Mouse (Mus musculus) liver, embryonic 14.5 days (tissue): ENCODE measurements around the gene Capn7. TPM values are rescaled to one million over a fixed set of nuclear protein-coding genes. Genes with fewer than 3 reads are reported as not detected.

Experiments used
- ATAC-seq: fragments of 200-750 bp; cut with Nextera tagmentation; 2 replicates; pipeline ENCODE4 v1.8.0; 2017; ENCODE audit warnings: moderate number of reproducible peaks, mild to moderate bottlenecking, moderate library complexity; ENCODE audit not compliant: insufficient read depth
- DNase-seq, 3 experiments: peaks; one replicate each; pipeline ENCODE4 v3.0.0-alpha.2; 2012 to 2013; ENCODE audit warnings: low read depth in 3 of 3, low spot score in 3 of 3
- H3K27ac ChIP-seq: fragments of 300-500 bp; sonication (generic); 2 replicates; pipeline ENCODE4 v1.5.1; 2014; ENCODE audit warnings: moderate library complexity, mild to moderate bottlenecking, control low read depth, inconsistent platforms
- H3K27me3 ChIP-seq: fragments of 300-500 bp; sonication (generic); 2 replicates; pipeline ENCODE4 v1.6.1; 2014; ENCODE audit warnings: mild to moderate bottlenecking, low read length, moderate library complexity; ENCODE audit not compliant: control insufficient read depth, insufficient read depth
- H3K36me3 ChIP-seq: fragments of 300-500 bp; sonication (generic); replicated peaks from 2 replicates; pipeline ENCODE4 v1.6.1; 2014; ENCODE audit warnings: low read depth; ENCODE audit not compliant: control insufficient read depth, insufficient read depth
- H3K4me1 ChIP-seq, 2 experiments: fragments of 200-500 bp in 1 of 2; fragments of 300-500 bp in 1 of 2; sonication (generic) in 1 of 2; replicated peaks; 2 replicates each; pipeline ENCODE4 v1.6.1; 2012 to 2014; ENCODE audit warnings: antibody characterized with exemption in 1 of 2, inconsistent platforms in 1 of 2, low read length in 1 of 2; ENCODE audit not compliant: control insufficient read depth in 2 of 2, insufficient read depth in 2 of 2
- H3K4me2 ChIP-seq: fragments of 300-500 bp; sonication (generic); 2 replicates; pipeline ENCODE4 v1.6.1; 2014; ENCODE audit warnings: low read depth, mild to moderate bottlenecking, control low read depth, moderate library complexity
- H3K4me3 ChIP-seq, 2 experiments: fragments of 200-500 bp in 1 of 2; fragments of 300-500 bp in 1 of 2; sonication (generic) in 1 of 2; 2 replicates each; pipeline ENCODE4 v1.5.1; 2012 to 2014; ENCODE audit warnings: low read depth in 2 of 2, low read length in 2 of 2, mild to moderate bottlenecking in 2 of 2, control low read depth in 1 of 2, inconsistent platforms in 1 of 2, moderate library complexity in 1 of 2; ENCODE audit not compliant: insufficient read depth in 1 of 2
- H3K9ac ChIP-seq: fragments of 300-500 bp; sonication (generic); replicated peaks from 2 replicates; pipeline ENCODE4 v1.6.1; 2014; ENCODE audit warnings: mild to moderate bottlenecking, control low read depth, moderate library complexity
- H3K9me3 ChIP-seq: fragments of 300-500 bp; sonication (generic); 2 replicates; pipeline ENCODE4 v1.6.1; 2016; ENCODE audit warnings: low read length, mixed read lengths; ENCODE audit not compliant: control insufficient read depth
- CTCF ChIP-seq: IDR thresholded peaks from 2 replicates; pipeline ENCODE4 v1.5.1; 2016; ENCODE audit warnings: antibody characterized with exemption, low read depth, control low read depth
- EP300 ChIP-seq: IDR thresholded peaks from 2 replicates; pipeline ENCODE4 v1.6.1; 2016; ENCODE audit warnings: antibody characterized with exemption, low read depth
- WGBS: fragments of 180-500 bp; shearing (Covaris S2); extraction: QIAGEN DNeasy Blood & Tissue Kit; methylation state at CpG from one replicate; pipeline ENCODE4 v1.1.7; 2014; ENCODE audit not compliant: insufficient replicate concordance; 5-methylcytosine and 5-hydroxymethylcytosine counted together
- polyA plus RNA-seq, 2 experiments: library from polyadenylated mRNA; depleted of rRNA in 1 of 2; stranded (reverse) in 1 of 2; unstranded in 1 of 2; fragments of >200 nt; fragmentation: Nextera tagmentation in 1 of 2; extraction: Ambion mirVana in 1 of 2; gene quantifications; 2 replicates each; pipeline versions ENCODE4 v1.2.1 to v1.2.3; 2012 to 2014

Gene Capn7
- polyA plus RNA-seq, 2 experiments = 13.7 to 17.7 TPM

DNA sequence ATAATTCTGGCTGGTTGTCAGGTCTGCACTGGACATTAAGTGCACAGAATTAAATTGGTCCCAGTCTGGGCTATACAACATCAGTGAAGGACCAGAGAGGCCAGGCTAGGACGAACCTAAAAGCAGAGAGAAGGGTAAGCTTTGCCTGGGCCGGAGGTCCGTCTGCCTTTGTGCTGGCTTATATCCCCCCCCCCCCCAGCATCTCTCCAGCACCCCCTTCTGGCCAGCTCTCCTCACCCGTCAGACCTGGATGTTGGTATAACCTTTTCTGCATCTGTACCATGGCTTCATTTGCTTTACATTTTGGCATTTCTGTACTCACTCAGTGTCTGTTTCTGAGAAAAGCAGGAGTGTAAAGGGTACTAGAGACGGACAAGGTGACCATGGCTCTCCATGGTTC lies 10.9 kb upstream of the Capn7 start:
- no peak for DNase-seq
- peaks cover 0 to 12% of the 10 kb centered on the region in 2 experiments; a peak in 2 of 4 replicates for H3K4me1 ChIP-seq
- 38% methylated on average over 5 of the region's 5 CpGs for WGBS

GRCm38 (mm10) chr14:31326770-31327169 lies 9.7 kb upstream of the Capn7 start:
- no peak for ATAC-seq
- H3K36me3 ChIP-seq = no peaks in the 10 kb centered on the region
- no peak overlapping the region for H3K4me2 ChIP-seq
- no peaks in the 10 kb centered on the region for H3K27me3 ChIP-seq
- no peak for DNase-seq
- H3K9ac ChIP-seq = no peak overlapping the region
- WGBS = 70% methylated on average over 7 of the region's 7 CpGs
- H3K4me1 ChIP-seq = peaks cover 0 to 12% of the 10 kb centered on the region in 2 experiments; a peak in 2 of 4 replicates
- no peaks in the 10 kb centered on the region for H3K9me3 ChIP-seq
- H3K27ac ChIP-seq = no peak overlapping the region
- no peak for TF ChIP-seq EP300
- no peak overlapping the region for H3K4me3 ChIP-seq

More for the DNA sequence above, 10.9 kb upstream of the Capn7 start:
- Histone ChIP-seq H3K36me3 (no peaks in the 10 kb centered on the region), H3K4me2 (no peak overlapping the region), H3K9me3 (no peaks in the 10 kb centered on the region), H3K27me3 (no peaks in the 10 kb centered on the region), H3K9ac (no peak overlapping the region), H3K4me3 (no peak overlapping the region), H3K27ac (no peak overlapping the region)
- no peak for ATAC-seq
- no peak for TF ChIP-seq EP300
- peak; percentile 48 for TF ChIP-seq CTCF

- no peak overlapping the region for H3K27ac ChIP-seq
- no peak for ATAC-seq
- no peak overlapping the region for H3K4me2 ChIP-seq
- TF ChIP-seq EP300 = no peak
- no peak for TF ChIP-seq CTCF
- H3K9ac ChIP-seq = no peak overlapping the region
- no peaks in the 10 kb centered on the region for H3K36me3 ChIP-seq
- WGBS = 82% methylated on average over 1 of the region's 1 CpGs
- H3K4me3 ChIP-seq = no peak overlapping the region
- no peaks in the 10 kb centered on the region for H3K27me3 ChIP-seq
- DNase-seq = no peak
- peaks cover 0 to 12% of the 10 kb centered on the region in 2 experiments; a peak in 2 of 4 replicates for H3K4me1 ChIP-seq
- H3K9me3 ChIP-seq = no peaks in the 10 kb centered on the region
Measured at GRCm38 (mm10) chr14:31327196-31327595, 9.2 kb upstream of the Capn7 start.

DNA sequence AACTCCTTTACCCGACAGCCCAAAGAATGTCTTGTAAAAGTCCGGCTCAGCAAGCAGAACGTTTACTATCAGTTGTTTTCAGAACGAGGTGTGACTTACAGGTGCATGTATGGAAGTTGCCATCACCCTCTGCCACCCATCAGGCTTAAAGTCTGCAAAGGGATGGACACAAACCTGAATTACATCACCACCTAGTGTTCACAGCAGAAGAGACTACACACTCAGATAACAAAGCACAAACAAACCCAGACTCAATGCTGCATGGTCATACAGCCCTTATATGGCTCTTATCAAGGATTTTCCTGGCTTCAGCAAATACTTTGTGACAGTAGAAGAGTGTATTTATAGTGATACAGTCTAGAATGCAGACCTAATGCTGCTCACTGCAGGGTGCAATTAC lies 8.8 kb upstream of the Capn7 start:
- Histone ChIP-seq H3K27ac (no peak overlapping the region), H3K36me3 (no peaks in the 10 kb centered on the region), H3K4me1 (peaks cover 0 to 12% of the 10 kb centered on the region in 2 experiments; a peak in 2 of 4 replicates), H3K9me3 (no peaks in the 10 kb centered on the region), H3K27me3 (no peaks in the 10 kb centered on the region), H3K4me3 (no peak overlapping the region), H3K4me2 (no peak overlapping the region), H3K9ac (no peak overlapping the region)
- 52% methylated on average over 4 of the region's 4 CpGs for WGBS
- TF ChIP-seq EP300 = no peak
- peak; percentile 44; the same call in 1 of the 2 replicates for TF ChIP-seq CTCF
- ATAC-seq (no peak), DNase-seq (no peak)

DNA sequence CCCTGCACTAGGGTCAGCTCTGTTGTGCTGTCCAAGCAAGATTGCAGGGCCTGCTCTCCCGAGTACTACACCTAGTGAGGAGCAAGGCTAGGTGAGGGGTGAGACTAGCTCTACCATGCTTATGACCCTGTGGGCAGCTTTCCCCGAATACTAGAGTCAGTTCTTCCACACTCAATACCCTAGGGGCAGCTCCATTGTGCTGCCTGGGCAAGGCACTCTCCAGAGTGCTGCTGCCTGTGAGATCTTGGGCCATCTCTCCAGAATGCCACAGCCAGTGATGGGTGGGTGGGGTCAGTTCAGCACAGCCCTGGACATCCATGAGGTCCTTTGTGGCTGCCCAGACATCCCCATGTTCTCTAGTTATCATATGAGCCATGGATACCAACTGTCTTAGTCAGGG lies 6.7 kb upstream of the Capn7 start:
- no peak overlapping the region for H3K4me3 ChIP-seq
- no peak for ATAC-seq
- H3K9me3 ChIP-seq = no peaks in the 10 kb centered on the region
- no peak for TF ChIP-seq EP300
- TF ChIP-seq CTCF = no peak
- H3K4me2 ChIP-seq = no peak overlapping the region
- H3K27ac ChIP-seq = no peak overlapping the region
- H3K4me1 ChIP-seq = no peaks in the 10 kb centered on the region
- 39% methylated on average over 2 of the region's 2 CpGs for WGBS
- no peak for DNase-seq
- no peaks in the 10 kb centered on the region for H3K36me3 ChIP-seq
- H3K27me3 ChIP-seq = no peaks in the 10 kb centered on the region
- H3K9ac ChIP-seq = no peak overlapping the region
